Mouse (Mus musculus): ENCODE data around the gene Ilf2. TPM values are rescaled to one million over a fixed set of nuclear protein-coding genes. Genes with fewer than 3 reads are reported as not detected.

The Ilf2 gene
- 23.1 and 27.6 TPM in 2 replicates for polyA plus RNA-seq (2015; fragmentation: Nextera tagmentation; extraction: Ambion mirVana)

DNA sequence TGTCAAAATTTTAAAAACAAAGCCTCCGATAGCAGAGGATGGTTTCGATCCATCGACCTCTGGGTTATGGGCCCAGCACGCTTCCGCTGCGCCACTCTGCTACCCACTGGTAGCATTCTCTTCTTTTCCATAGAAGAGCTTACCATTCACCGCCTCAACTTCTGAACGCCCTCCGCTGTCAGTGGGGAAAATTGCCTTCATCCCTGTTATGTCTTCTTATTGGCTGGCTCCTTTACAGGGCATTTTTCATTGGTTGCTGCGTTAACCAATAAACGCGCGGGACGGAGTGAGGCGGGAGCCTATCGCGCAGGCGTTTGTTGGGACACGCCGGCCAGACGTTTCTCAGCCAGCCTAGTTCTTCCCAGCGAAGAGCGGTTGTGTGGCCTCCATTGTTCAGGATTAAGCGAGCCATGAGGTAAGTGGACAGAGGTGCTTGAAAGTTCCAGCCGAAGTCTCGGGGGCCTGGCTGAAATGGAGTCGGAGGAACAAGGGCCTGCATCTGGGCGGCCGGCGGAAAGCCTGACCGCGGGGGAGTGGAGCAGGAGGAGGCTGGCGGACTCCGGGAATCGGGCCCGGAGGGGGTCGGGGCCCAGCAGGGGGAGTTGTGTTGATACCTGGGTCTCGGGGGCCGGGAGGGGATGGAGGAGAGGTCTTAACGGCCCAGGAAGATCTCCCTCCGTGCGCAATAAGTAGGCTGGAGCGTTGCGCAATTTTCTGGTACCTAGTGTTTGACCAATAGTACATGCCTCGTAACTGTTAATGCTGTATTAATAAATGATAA, at the start of gene Ilf2:
Gene Ilf2 (plus strand): TSS at position 296 of the 781 bp plus-strand sequence.
- H3K9me3 ChIP-seq (ENCODE audit: low read length), result no peaks in the 10 kb centered on the region
- WGBS (ENCODE audit: insufficient replicate concordance), result under 1% methylated on average over 45 of the region's 45 CpGs
- peaks cover 13% of the 10 kb centered on the region for H3K36me3 ChIP-seq (replicated peaks; ENCODE audit: insufficient read depth, low read length)
- peak within 1 kb of the TSS; percentile 76 for H3K4me2 ChIP-seq (ENCODE audit: low read depth, low read length)
- TF ChIP-seq EP300 (IDR thresholded peaks at IDR 0.05; ENCODE audit: low read depth), result peak; percentile 77
- peak; percentile 76 for TF ChIP-seq CTCF (IDR thresholded peaks at IDR 0.05; ENCODE audit: low read depth)
- H3K27me3 ChIP-seq (ENCODE audit: insufficient read depth, low read length), result no peaks in the 10 kb centered on the region
- H3K4me3 ChIP-seq (ENCODE audit: low read depth, low read length), result peak within 1 kb of the TSS; percentile 98
- peak within 1 kb of the TSS; percentile 95 for H3K27ac ChIP-seq (ENCODE audit: low read depth)
- DNase-seq, result peak; percentile 95
- peak; percentile 100 for ATAC-seq
- H3K4me1 ChIP-seq (ENCODE audit: insufficient read depth), result 0 out of 2 replicates have a peak, but pooled peaks cover 9% of the 10 kb centered on the region
- peak within 1 kb of the TSS; percentile 98 for H3K9ac ChIP-seq (replicated peaks)

DNA sequence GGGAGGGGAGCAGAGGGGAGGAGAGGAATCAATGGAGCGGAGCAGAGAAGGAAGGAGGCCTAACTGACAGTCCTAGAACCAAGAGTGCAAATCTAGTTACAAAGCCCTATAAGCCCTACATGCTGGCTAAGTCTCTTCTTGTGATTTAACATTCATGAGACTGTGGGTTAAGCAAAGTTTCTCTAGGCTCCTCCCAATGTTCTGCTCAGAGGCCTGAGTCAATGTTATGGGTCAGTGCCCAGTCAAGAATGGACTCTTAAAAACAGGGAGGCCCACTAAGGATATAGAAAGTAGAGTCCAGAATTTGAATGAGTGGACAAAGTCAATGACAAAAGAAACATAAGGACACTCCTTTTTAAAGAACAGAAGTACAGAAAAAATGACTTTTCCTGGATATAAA, 48.4 kb upstream of the Ilf2 start:
- H3K9me3 ChIP-seq (ENCODE audit: low read length), result no peaks in the 10 kb centered on the region
- DNase-seq (no peak), ATAC-seq (no peak)
- no peak overlapping the region for H3K4me2 ChIP-seq (ENCODE audit: low read depth, low read length)
- TF ChIP-seq CTCF (IDR thresholded peaks at IDR 0.05; ENCODE audit: low read depth), result no peak
- TF ChIP-seq EP300 (IDR thresholded peaks at IDR 0.05; ENCODE audit: low read depth), result no peak
- no peaks in the 10 kb centered on the region for H3K27me3 ChIP-seq (ENCODE audit: insufficient read depth, low read length)
- H3K4me3 ChIP-seq (ENCODE audit: low read depth, low read length), result no peak overlapping the region
- WGBS (ENCODE audit: insufficient replicate concordance), result 77% methylated on average over 1 of the region's 1 CpGs
- peaks cover 12% of the 10 kb centered on the region for H3K36me3 ChIP-seq (replicated peaks; ENCODE audit: insufficient read depth, low read length)
- no peak overlapping the region for H3K9ac ChIP-seq (replicated peaks)
- H3K4me1 ChIP-seq (ENCODE audit: insufficient read depth), result peaks cover 42% of the 10 kb centered on the region
- no peak overlapping the region for H3K27ac ChIP-seq (ENCODE audit: low read depth)

DNA sequence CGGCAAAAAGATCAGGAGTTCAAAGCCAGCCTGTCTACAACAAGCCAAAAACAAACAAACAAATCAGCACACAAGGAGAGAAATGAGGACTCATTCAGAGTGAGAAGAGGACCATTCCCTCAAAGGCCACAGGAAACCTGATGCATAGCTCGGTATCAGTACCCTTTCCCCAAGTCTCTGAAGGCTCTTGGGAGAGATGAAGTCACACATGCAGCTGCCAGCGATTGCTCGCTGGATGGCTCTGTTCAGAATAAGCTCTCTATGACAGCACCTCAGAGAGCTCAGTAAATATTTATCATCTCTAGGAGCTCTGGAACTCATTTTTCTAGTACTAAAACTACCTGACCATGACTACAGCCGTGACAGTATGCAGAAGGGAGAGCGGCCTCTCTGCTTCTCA, 47.7 kb upstream of the Ilf2 start:
- H3K4me1 ChIP-seq (ENCODE audit: insufficient read depth), result peaks cover 42% of the 10 kb centered on the region
- no peaks in the 10 kb centered on the region for H3K27me3 ChIP-seq (ENCODE audit: insufficient read depth, low read length)
- H3K4me2 ChIP-seq (ENCODE audit: low read depth, low read length), result no peak overlapping the region
- H3K4me3 ChIP-seq (ENCODE audit: low read depth, low read length), result no peak overlapping the region
- 79% methylated on average over 6 of the region's 6 CpGs for WGBS (ENCODE audit: insufficient replicate concordance)
- peaks cover 6% of the 10 kb centered on the region for H3K36me3 ChIP-seq (replicated peaks; ENCODE audit: insufficient read depth, low read length)
- no peaks in the 10 kb centered on the region for H3K9me3 ChIP-seq (ENCODE audit: low read length)
- no peak for TF ChIP-seq CTCF (IDR thresholded peaks at IDR 0.05; ENCODE audit: low read depth)
- no peak for TF ChIP-seq EP300 (IDR thresholded peaks at IDR 0.05; ENCODE audit: low read depth)
- H3K9ac ChIP-seq (replicated peaks), result no peak overlapping the region
- no peak overlapping the region for H3K27ac ChIP-seq (ENCODE audit: low read depth)
- ATAC-seq (no peak), DNase-seq (no peak)

DNA sequence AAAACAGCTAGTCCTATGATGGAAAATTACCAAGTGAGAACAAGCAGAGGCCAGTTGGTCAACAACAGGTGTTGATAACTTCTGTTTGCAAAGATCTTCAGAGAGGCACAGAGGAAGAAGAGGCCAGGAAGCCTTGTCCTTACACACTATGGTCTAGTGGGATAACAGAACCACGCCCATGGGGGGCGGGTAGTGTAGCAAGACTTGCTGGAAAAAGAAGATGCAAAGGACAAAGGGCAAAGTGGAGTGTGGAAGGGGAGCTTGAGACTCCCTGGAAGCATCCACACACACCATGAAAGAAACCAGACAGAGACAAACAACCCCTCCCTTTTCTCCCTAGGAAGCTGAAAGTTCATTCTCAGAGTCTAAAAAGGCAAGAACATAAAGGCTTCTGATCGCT, 46.4 kb upstream of the Ilf2 start:
- Histone ChIP-seq H3K9me3 (ENCODE audit: low read length) (no peaks in the 10 kb centered on the region), H3K4me3 (ENCODE audit: low read depth, low read length) (no peak overlapping the region), H3K36me3 (replicated peaks; ENCODE audit: insufficient read depth, low read length) (no peaks in the 10 kb centered on the region; the same call in 1 of the 2 replicates), H3K27ac (ENCODE audit: low read depth) (no peak overlapping the region), H3K27me3 (ENCODE audit: insufficient read depth, low read length) (no peaks in the 10 kb centered on the region), H3K4me2 (ENCODE audit: low read depth, low read length) (no peak overlapping the region), H3K9ac (replicated peaks) (no peak overlapping the region), H3K4me1 (ENCODE audit: insufficient read depth) (peaks cover 46% of the 10 kb centered on the region)
- no peak for DNase-seq
- WGBS (ENCODE audit: insufficient replicate concordance), result 70% methylated on average over 3 of the region's 3 CpGs
- TF ChIP-seq CTCF (IDR thresholded peaks at IDR 0.05; ENCODE audit: low read depth), result no peak
- TF ChIP-seq EP300 (IDR thresholded peaks at IDR 0.05; ENCODE audit: low read depth), result no peak
- ATAC-seq, result no peak

DNA sequence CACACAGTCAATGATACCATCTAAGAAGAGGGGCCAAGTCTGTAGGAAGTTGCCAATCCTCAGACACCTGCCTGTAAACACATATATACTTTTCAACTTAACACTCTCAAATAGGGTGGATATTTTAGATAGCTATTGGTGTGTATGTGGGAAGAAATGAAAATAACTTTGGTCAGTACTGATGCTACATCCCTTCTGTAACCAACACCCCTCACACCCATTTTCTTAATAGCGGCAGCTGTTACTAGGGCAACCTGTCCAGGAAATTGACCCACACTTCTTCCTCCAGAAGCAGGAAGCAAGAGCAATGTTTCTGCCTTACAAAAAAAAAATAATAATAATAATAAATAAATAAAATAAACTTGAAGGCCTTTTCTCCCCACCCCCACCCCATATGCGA, 43.6 kb upstream of the Ilf2 start:
- H3K9ac ChIP-seq (replicated peaks), result peak overlapping the region; percentile 93

DNA sequence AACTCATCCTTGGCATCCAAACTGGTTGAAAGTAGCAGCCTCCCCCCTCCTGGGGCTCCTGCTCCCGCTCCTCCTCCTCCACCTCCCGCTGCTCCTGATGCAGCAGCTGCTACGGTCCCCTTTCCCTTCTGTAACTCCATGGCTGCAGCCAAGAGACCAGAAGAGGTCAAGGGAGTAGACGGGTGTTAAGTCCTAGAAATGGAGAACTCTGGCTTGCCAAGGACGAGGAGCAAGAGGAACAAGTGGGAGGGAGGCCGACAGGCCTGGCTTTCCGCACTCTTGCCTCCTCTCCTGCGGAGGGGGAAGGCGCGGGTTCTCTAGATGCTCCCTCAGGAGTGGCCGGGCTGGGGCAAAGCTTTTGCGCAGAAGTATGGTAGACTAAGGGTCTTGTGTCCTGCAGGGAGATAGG, 43.1 kb upstream of the Ilf2 start:
- ATAC-seq, result peak; percentile 10; the same call in 1 of the 2 replicates
- DNase-seq, result no peak
- Histone ChIP-seq H3K36me3 (replicated peaks; ENCODE audit: insufficient read depth, low read length) (no peaks in the 10 kb centered on the region; the same call in 1 of the 2 replicates), H3K27me3 (ENCODE audit: insufficient read depth, low read length) (no peaks in the 10 kb centered on the region), H3K9ac (replicated peaks) (peak overlapping the region; percentile 93), H3K4me1 (ENCODE audit: insufficient read depth) (peaks cover 42% of the 10 kb centered on the region), H3K4me3 (ENCODE audit: low read depth, low read length) (peak overlapping the region; percentile 86), H3K9me3 (ENCODE audit: low read length) (no peaks in the 10 kb centered on the region), H3K27ac (ENCODE audit: low read depth) (peak overlapping the region; percentile 99), H3K4me2 (ENCODE audit: low read depth, low read length) (peak overlapping the region; percentile 100)
- 0% methylated on average over 10 of the region's 12 CpGs for WGBS (ENCODE audit: insufficient replicate concordance)
- TF ChIP-seq CTCF (IDR thresholded peaks at IDR 0.05; ENCODE audit: low read depth), result no peak
- no peak for TF ChIP-seq EP300 (IDR thresholded peaks at IDR 0.05; ENCODE audit: low read depth)

More for the DNA sequence above, 43.6 kb upstream of the Ilf2 start:
- H3K4me2 ChIP-seq (ENCODE audit: low read depth, low read length), result peak overlapping the region; percentile 100
- no peaks in the 10 kb centered on the region; the same call in 1 of the 2 replicates for H3K36me3 ChIP-seq (replicated peaks; ENCODE audit: insufficient read depth, low read length)
- DNase-seq (no peak), ATAC-seq (no peak)
- no peaks in the 10 kb centered on the region for H3K9me3 ChIP-seq (ENCODE audit: low read length)
- TF ChIP-seq CTCF (IDR thresholded peaks at IDR 0.05; ENCODE audit: low read depth), result no peak
- H3K4me3 ChIP-seq (ENCODE audit: low read depth, low read length), result peak overlapping the region; percentile 86
- no peaks in the 10 kb centered on the region for H3K27me3 ChIP-seq (ENCODE audit: insufficient read depth, low read length)
- H3K4me1 ChIP-seq (ENCODE audit: insufficient read depth), result peaks cover 42% of the 10 kb centered on the region
- H3K27ac ChIP-seq (ENCODE audit: low read depth), result peak overlapping the region; percentile 99; the same call in 1 of the 2 replicates
- WGBS (ENCODE audit: insufficient replicate concordance), result 28% methylated on average over 2 of the region's 2 CpGs

Measured in liver, postnatal 0 days (tissue).